Mouse (Mus musculus) heart, embryonic 11.5 days (tissue): ENCODE data around the gene Kif26b. TPM values are rescaled to one million over a fixed set of nuclear protein-coding genes. Genes with fewer than 3 reads are reported as not detected.

Experiments
- ATAC-seq: fragments of 200-750 bp; cut with Nextera tagmentation; replicated peaks from 2 replicates; pipeline ENCODE4 v1.8.0; 2017; ENCODE audit warnings: moderate library complexity; ENCODE audit not compliant: insufficient number of reproducible peaks, low FRiP score, low TSS enrichment
- H3K27ac ChIP-seq: fragments of 300-500 bp; sonication (generic); 2 replicates; pipeline ENCODE4 v1.5.1; 2014; ENCODE audit warnings: mild to moderate bottlenecking, low read depth, low read length
- H3K27me3 ChIP-seq: fragments of 300-500 bp; sonication (generic); 2 replicates; pipeline ENCODE4 v1.6.1; 2014; ENCODE audit warnings: mild to moderate bottlenecking, low read length, mixed read lengths; ENCODE audit not compliant: control insufficient read depth, insufficient read depth
- H3K36me3 ChIP-seq: fragments of 300-500 bp; sonication (generic); 2 replicates; pipeline ENCODE4 v1.6.1; 2014; ENCODE audit warnings: mild to moderate bottlenecking, low read length, moderate library complexity, mixed read lengths; ENCODE audit not compliant: control insufficient read depth, insufficient read depth
- H3K4me1 ChIP-seq: fragments of 300-500 bp; sonication (generic); 2 replicates; pipeline ENCODE4 v1.6.1; 2014; ENCODE audit warnings: low read length; ENCODE audit not compliant: control insufficient read depth, insufficient read depth
- H3K4me2 ChIP-seq: fragments of 300-500 bp; sonication (generic); 2 replicates; pipeline ENCODE4 v1.6.1; 2014; ENCODE audit warnings: mild to moderate bottlenecking, moderate library complexity
- H3K4me3 ChIP-seq: fragments of 300-500 bp; sonication (generic); 2 replicates; pipeline ENCODE4 v1.5.1; 2014; ENCODE audit warnings: low read depth, low read length
- H3K9ac ChIP-seq: fragments of 300-500 bp; sonication (generic); 2 replicates; pipeline ENCODE4 v1.6.1; 2014; ENCODE audit warnings: mild to moderate bottlenecking, low read depth, low read length, moderate library complexity
- H3K9me3 ChIP-seq: fragments of 300-500 bp; sonication (generic); replicated peaks from 2 replicates; pipeline ENCODE4 v1.6.1; 2016; ENCODE audit warnings: low read length; ENCODE audit not compliant: control insufficient read depth
- WGBS: fragments of 180-500 bp; shearing (Covaris S2); extraction: QIAGEN DNeasy Blood & Tissue Kit; methylation state at CpG from one replicate; pipeline ENCODE4 v1.1.7; 2014; ENCODE audit not compliant: insufficient replicate concordance; 5-methylcytosine and 5-hydroxymethylcytosine counted together
- polyA plus RNA-seq: library from polyadenylated mRNA; unstranded; fragments of >200 nt; fragmentation: Nextera tagmentation; extraction: Ambion mirVana; gene quantifications from 2 replicates; pipeline ENCODE4 v1.2.1, GENCODE M21; 2014

Kif26b gene
- polyA plus RNA-seq, 1 experiment from 2014 or later: 18.9 TPM

DNA sequence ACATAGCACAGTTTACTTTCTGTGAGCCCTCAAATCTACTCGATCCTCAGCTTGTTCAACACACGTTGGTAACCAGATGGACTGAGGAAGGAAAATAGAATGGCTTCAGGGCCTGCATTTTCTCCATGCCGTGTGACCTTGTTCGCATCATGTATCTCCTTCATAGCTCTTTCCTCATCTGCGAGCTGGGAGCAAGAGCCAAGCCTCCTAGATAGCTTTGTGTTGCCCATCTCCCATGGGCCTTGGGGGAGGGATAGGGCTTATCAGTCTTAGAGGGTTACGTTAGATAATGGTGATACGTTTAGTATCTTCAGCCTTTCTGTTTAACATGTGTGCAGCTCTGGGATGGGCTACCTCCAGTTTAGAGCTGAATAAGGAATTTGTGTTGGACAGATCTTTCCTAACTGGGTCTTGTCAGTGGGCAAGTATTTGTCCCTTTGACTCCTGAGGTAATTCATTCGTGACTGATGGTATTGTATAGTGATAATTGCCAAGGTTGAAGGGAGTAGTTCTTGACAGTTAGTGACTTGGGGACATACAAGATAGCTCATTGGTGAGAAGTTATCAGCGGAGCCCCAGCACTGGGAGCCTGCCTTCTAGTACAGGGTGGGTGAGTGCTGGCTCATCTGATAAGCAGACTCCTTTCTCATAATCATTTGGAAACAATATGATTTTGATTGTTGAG is 183.4 kb downstream of the Kif26b start:
- no peaks in the 10 kb centered on the region for H3K9me3 ChIP-seq
- WGBS: 55% methylated on average over 9 of the region's 9 CpGs
- H3K4me1 ChIP-seq: peaks cover 34% of the 10 kb centered on the region
- no peak for ATAC-seq
- no peak overlapping the region for H3K27ac ChIP-seq
- H3K36me3 ChIP-seq: no peaks in the 10 kb centered on the region
- no peak overlapping the region; the same call in 1 of the 2 replicates for H3K9ac ChIP-seq
- no peak overlapping the region for H3K4me2 ChIP-seq
- H3K4me3 ChIP-seq: no peak overlapping the region
- H3K27me3 ChIP-seq: no peaks in the 10 kb centered on the region

DNA sequence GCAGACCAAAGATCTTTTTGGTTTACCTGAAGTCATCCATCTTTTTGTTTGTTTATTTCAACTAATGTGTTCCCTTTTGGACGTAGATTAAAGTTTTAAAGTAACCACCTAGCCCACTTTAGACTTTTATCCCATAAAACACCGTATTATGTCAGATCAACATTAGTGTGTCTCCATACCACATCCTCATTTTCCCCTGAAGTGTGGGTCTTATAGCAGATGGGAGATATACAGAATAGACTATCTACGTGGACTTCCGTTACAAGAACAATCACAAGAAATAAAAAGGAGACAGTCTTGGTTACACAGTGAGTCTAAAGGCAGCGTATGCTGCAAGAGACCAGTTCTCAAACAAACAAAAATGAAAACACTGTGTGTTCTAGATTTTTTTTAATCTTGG is 185.3 kb downstream of the Kif26b start:
- H3K9me3 ChIP-seq: peaks cover under 1% of the 10 kb centered on the region; the same call in 1 of the 2 replicates
- 89% methylated on average over 5 of the region's 5 CpGs for WGBS
- no peak overlapping the region for H3K27ac ChIP-seq
- H3K4me1 ChIP-seq: peaks cover 34% of the 10 kb centered on the region
- no peak for ATAC-seq
- no peak overlapping the region for H3K9ac ChIP-seq
- no peak overlapping the region for H3K4me3 ChIP-seq
- H3K36me3 ChIP-seq: peaks cover 1% of the 10 kb centered on the region; the same call in 1 of the 2 replicates
- no peak overlapping the region for H3K4me2 ChIP-seq
- H3K27me3 ChIP-seq: no peaks in the 10 kb centered on the region

DNA sequence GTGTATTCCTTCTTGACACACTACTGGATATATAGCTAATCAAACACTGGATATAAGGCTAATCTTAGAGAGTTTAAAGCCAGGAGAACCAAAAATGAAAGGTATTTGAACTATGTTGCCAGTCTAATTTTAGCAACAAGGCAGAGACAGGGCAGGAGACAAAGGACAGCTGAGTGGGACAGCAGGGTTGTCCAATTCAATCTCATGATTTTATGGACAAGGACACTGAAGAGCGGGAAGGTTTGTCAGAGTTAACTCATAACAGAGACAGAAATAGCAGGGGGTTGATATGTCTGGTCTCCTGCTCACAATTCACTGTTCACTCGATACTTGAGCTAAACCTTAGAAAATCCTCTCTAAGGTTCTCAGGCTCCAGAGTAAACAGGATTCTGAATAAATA is 187.5 kb downstream of the Kif26b start:
- ATAC-seq: no peak
- no peak overlapping the region for H3K4me3 ChIP-seq
- peak overlapping the region; percentile 27 for H3K4me2 ChIP-seq
- 42% methylated on average over 2 of the region's 2 CpGs for WGBS
- peaks cover 4% of the 10 kb centered on the region; the same call in 1 of the 2 replicates for H3K9me3 ChIP-seq
- peak overlapping the region; percentile 88 for H3K27ac ChIP-seq
- H3K27me3 ChIP-seq: no peaks in the 10 kb centered on the region
- no peak overlapping the region for H3K9ac ChIP-seq
- H3K4me1 ChIP-seq: peaks cover 37% of the 10 kb centered on the region
- peaks cover 6% of the 10 kb centered on the region; the same call in 1 of the 2 replicates for H3K36me3 ChIP-seq

DNA sequence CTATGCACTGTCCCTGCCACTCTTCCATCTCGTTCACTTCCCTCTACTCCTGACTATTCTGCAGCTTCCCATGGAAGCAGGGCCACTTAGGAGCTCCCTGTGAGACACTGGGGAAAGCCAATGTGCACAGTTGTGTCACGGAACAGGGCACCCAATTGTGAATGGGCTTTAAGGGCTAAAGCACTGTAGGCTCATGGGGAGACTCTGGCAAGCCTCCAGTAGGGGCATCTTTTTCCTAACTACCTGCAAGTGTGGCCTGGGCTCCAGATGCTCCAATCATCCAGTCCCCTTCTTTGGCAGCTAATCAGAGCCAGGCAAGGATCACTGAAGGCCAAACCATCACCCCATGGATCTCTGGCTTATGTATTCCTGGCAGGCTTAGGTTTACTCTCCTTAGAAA is 191.9 kb downstream of the Kif26b start:
- WGBS: 63% methylated on average over 2 of the region's 2 CpGs
- no peak overlapping the region for H3K9ac ChIP-seq
- no peak overlapping the region for H3K4me2 ChIP-seq
- no peak overlapping the region for H3K27ac ChIP-seq
- H3K9me3 ChIP-seq: peaks cover 4% of the 10 kb centered on the region; the same call in 1 of the 2 replicates
- no peaks in the 10 kb centered on the region for H3K27me3 ChIP-seq
- H3K4me1 ChIP-seq: peaks cover 20% of the 10 kb centered on the region
- no peak overlapping the region for H3K4me3 ChIP-seq
- peaks cover 6% of the 10 kb centered on the region; the same call in 1 of the 2 replicates for H3K36me3 ChIP-seq
- no peak for ATAC-seq

DNA sequence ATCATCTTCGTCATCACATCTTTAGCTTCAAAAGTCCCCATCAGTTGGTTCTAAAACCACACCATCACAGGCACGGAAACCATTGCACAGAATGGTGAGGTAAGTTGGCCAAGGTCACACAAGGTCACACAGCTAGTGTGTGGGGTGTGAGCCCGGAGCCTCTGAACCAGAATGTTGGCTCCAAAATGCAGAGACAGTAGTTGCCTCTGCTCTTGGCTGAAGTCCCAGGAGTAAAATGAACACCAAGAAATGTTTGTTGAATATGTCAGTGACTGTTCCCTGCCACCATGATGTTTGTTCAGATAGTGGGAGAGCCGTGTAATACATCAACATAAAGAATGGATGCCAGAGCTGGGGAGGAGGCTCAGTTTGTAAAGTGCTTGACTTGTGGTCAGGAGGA is 193.9 kb downstream of the Kif26b start:
- Histone ChIP-seq H3K9me3 (peaks cover 4% of the 10 kb centered on the region; the same call in 1 of the 2 replicates), H3K9ac (no peak overlapping the region), H3K27ac (no peak overlapping the region), H3K4me1 (peaks cover 10% of the 10 kb centered on the region; the same call in 1 of the 2 replicates), H3K4me2 (no peak overlapping the region), H3K27me3 (no peaks in the 10 kb centered on the region), H3K36me3 (peaks cover 6% of the 10 kb centered on the region; the same call in 1 of the 2 replicates), H3K4me3 (no peak overlapping the region)
- ATAC-seq: no peak
- 87% methylated on average over 4 of the region's 4 CpGs for WGBS

DNA sequence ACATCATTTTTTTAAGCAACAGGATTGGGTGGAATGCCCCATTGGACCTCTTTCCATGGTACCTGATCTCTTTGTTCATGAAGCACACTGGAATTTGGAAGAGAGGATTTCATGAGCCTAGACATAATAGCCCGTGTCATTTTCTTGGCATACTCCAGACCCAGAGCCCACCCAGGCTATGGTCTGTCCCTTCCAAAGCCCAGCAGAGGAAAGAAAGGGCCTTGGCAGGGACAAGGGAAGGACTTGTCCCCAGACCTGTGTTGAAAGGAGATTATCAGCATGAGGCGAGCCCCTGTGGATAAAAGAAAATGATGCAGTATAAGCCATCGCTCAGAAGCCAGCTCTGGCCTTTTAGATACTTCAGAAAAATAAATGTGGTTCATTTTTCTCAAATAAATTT is 196.6 kb downstream of the Kif26b start:
- 48% methylated on average over 3 of the region's 3 CpGs for WGBS
- Histone ChIP-seq H3K27me3 (no peaks in the 10 kb centered on the region), H3K4me1 (peaks cover 10% of the 10 kb centered on the region; the same call in 1 of the 2 replicates), H3K36me3 (no peaks in the 10 kb centered on the region), H3K27ac (no peak overlapping the region), H3K4me2 (no peak overlapping the region), H3K9me3 (no peaks in the 10 kb centered on the region), H3K4me3 (no peak overlapping the region), H3K9ac (no peak overlapping the region)
- ATAC-seq: no peak

GRCm38 (mm10) chr1:178728256-178728655 is 199.3 kb downstream of the Kif26b start:
- 84% methylated on average over 6 of the region's 6 CpGs for WGBS
- Histone ChIP-seq H3K36me3 (0 out of 2 replicates have a peak, but pooled peaks cover 2% of the 10 kb centered on the region), H3K4me3 (no peak overlapping the region), H3K9ac (no peak overlapping the region), H3K4me2 (no peak overlapping the region), H3K4me1 (peaks cover 17% of the 10 kb centered on the region), H3K9me3 (no peaks in the 10 kb centered on the region), H3K27ac (no peak overlapping the region), H3K27me3 (no peaks in the 10 kb centered on the region)
- no peak for ATAC-seq

- no peak overlapping the region for H3K4me3 ChIP-seq
- WGBS: 89% methylated on average over 3 of the region's 3 CpGs
- no peak overlapping the region for H3K27ac ChIP-seq
- H3K36me3 ChIP-seq: 0 out of 2 replicates have a peak, but pooled peaks cover 2% of the 10 kb centered on the region
- H3K9ac ChIP-seq: no peak overlapping the region
- no peaks in the 10 kb centered on the region for H3K9me3 ChIP-seq
- H3K27me3 ChIP-seq: no peaks in the 10 kb centered on the region
- no peak overlapping the region for H3K4me2 ChIP-seq
- H3K4me1 ChIP-seq: peaks cover 28% of the 10 kb centered on the region
- ATAC-seq: no peak
Observed at GRCm38 (mm10) chr1:178730271-178730670, 201.3 kb downstream of the Kif26b start.

GRCm38 (mm10) chr1:178733035-178733434 is 204.1 kb downstream of the Kif26b start:
- H3K27me3 ChIP-seq: no peaks in the 10 kb centered on the region
- WGBS: 58% methylated on average over 9 of the region's 9 CpGs
- H3K4me1 ChIP-seq: peaks cover 21% of the 10 kb centered on the region
- no peaks in the 10 kb centered on the region for H3K9me3 ChIP-seq
- no peak for ATAC-seq
- no peak overlapping the region for H3K4me2 ChIP-seq
- no peak overlapping the region for H3K9ac ChIP-seq
- H3K36me3 ChIP-seq: 0 out of 2 replicates have a peak, but pooled peaks cover 2% of the 10 kb centered on the region
- no peak overlapping the region for H3K4me3 ChIP-seq
- no peak overlapping the region; the same call in 1 of the 2 replicates for H3K27ac ChIP-seq
